Mouse (Mus musculus) testis, adult 2 months (tissue): ENCODE results near the gene Gpr142.

Source experiments
- CTCF ChIP-seq: fragments of 200-500 bp; IDR thresholded peaks from 2 replicates; pipeline ENCODE4 v1.5.1; 2012; ENCODE audit warnings: low read depth, mild to moderate bottlenecking, inconsistent platforms, low read length, moderate library complexity; ENCODE audit not compliant: control insufficient read depth, insufficient read depth, insufficient replicate concordance
- POLR2A ChIP-seq: fragments of 200-500 bp; IDR thresholded peaks from 2 replicates; pipeline ENCODE4 v1.6.1; 2012; ENCODE audit warnings: low read depth, mild to moderate bottlenecking, inconsistent platforms, low read length, moderate library complexity; ENCODE audit not compliant: control insufficient read depth

- no peak for TF ChIP-seq CTCF
- TF ChIP-seq POLR2A = no peak
Observed at GRCm38 (mm10) chr11:114810344-114810743, 11.6 kb downstream of the Gpr142 start.
